Mouse (Mus musculus): Measurements from ENCODE around the gene Wdr20. TPM values are rescaled to one million over a fixed set of nuclear protein-coding genes. Genes with fewer than 3 reads are reported as not detected.
A peak's percentile ranks its signal among the peaks of the same experiment; 100 is the strongest.

Gene Wdr20
- total and polyA plus RNA-seq, 3 experiments, result 18.8 to 25.8 TPM; not detected in 1

DNA sequence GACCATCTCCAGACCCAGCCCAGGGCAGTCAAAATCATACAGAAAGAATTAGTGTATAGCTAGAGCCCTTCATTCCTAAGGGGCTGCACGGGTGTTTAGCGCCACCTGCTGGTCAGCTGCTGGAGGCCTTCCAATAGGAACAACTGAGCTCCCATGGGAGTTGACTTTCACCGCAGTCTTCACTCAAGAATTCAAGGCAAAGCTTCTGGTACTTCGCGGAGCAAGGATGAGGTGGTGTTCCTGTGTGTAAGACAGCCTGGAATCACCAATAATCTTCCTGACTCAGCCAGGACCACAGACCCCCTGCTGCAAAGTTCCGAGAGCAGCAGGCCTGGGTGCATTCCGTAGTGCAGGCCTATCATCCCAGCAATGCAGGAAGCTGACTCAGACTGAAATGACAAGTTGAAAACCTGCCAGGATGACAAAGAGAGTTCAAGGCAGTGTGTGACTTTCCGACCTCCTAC, 34.7 kb upstream of the Wdr20 start (continued):
- no peak for TF ChIP-seq E2F4 (IDR thresholded peaks at IDR 0.05; ENCODE audit: borderline replicate concordance, low read depth, low read length)
- TF ChIP-seq MAX (IDR thresholded peaks at IDR 0.05; ENCODE audit: low read length), result no peak
- peak in 1 of 2 experiments; percentile 32; a peak in 1 of 4 replicates for TF ChIP-seq POLR2A (IDR thresholded peaks at IDR 0.05; ENCODE audit: control insufficient read depth in 1 of 2, insufficient read depth in 1 of 2, low read depth in 1 of 2, low read length in 2 of 2, poor library complexity in 1 of 2)
- TF ChIP-seq SMC3 (IDR thresholded peaks at IDR 0.05; ENCODE audit: low read depth, low read length), result peak; percentile 77
- peak; percentile 22; the same call in 1 of the 2 replicates for TF ChIP-seq TAL1 (IDR thresholded peaks at IDR 0.05; ENCODE audit: low read length)
- TF ChIP-seq MXI1 (IDR thresholded peaks at IDR 0.05; ENCODE audit: low read depth, low read length), result no peak
- TF ChIP-seq ETS1 (IDR thresholded peaks at IDR 0.05; ENCODE audit: low read depth, low read length), result peak; percentile 68
- TF ChIP-seq GATA1 (IDR thresholded peaks at IDR 0.05; ENCODE audit: low read depth, low read length), result no peak
- TF ChIP-seq CHD2 (IDR thresholded peaks at IDR 0.05; ENCODE audit: low read length), result no peak
- TF ChIP-seq CTCF (IDR thresholded peaks at IDR 0.05 in 2 of 3, conservative IDR thresholded peaks at IDR 0.05 in 1 of 3; ENCODE audit: control insufficient read depth in 1 of 3, insufficient read depth in 1 of 3, low read depth in 2 of 3, low read length in 3 of 3, poor library complexity in 1 of 3, severe bottlenecking in 1 of 3), result peak; percentile 94 to 97 (median 96)
- TF ChIP-seq USF2 (IDR thresholded peaks at IDR 0.05; ENCODE audit: borderline replicate concordance in 1 of 2, insufficient read depth in 1 of 2, low read depth in 1 of 2, low read length in 2 of 2), result no peak
- TF ChIP-seq ZC3H11A (IDR thresholded peaks at IDR 0.05; ENCODE audit: low read depth, low read length), result peak; percentile 68
- no peak for TF ChIP-seq MAZ (IDR thresholded peaks at IDR 0.05; ENCODE audit: low read depth, low read length)

DNA sequence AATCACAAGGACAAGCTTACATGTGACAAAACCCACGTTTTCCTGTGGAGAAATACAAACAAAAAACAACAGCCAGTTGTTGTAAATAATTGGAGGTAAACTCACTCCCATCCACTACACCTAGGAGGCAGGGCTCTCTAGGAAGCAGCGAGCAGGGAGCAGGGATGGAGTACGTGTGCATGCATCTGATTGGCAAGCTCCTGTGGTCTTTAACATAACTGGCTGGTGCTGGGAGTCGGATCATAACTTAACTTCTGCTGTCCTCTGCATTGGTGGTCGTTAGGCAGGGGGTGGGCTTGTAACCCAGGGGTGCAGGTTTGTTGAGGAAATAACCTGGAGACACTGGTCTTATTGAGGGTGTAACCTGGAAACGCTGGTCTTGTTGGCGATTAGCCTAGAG, 34.1 kb upstream of the Wdr20 start:
- no peaks in the 10 kb centered on the region for H3K9me3 ChIP-seq (replicated peaks; ENCODE audit: insufficient read depth, low read length)
- H3K79me2 ChIP-seq (ENCODE audit: control insufficient read depth, insufficient read depth, low read length, poor library complexity), result no peaks in the 10 kb centered on the region; the same call in 1 of the 2 replicates
- DNase-seq (ENCODE audit: low read depth, low spot score), result peak; percentile 83
- no peak for TF ChIP-seq POLR2A (IDR thresholded peaks at IDR 0.05; ENCODE audit: control insufficient read depth in 1 of 2, insufficient read depth in 1 of 2, low read depth in 1 of 2, low read length in 2 of 2, poor library complexity in 1 of 2)
- 0 out of 2 replicates have a peak, but pooled peaks have one; percentile 25 for TF ChIP-seq CHD1 (IDR thresholded peaks at IDR 0.05; ENCODE audit: low read depth, low read length)
- peak; percentile 4; the same call in 1 of the 2 replicates for TF ChIP-seq MXI1 (IDR thresholded peaks at IDR 0.05; ENCODE audit: low read depth, low read length)
- peak; percentile 51 for TF ChIP-seq NELFE (IDR thresholded peaks at IDR 0.05; ENCODE audit: low read depth, low read length)
- TF ChIP-seq MEF2A (IDR thresholded peaks at IDR 0.05; ENCODE audit: extremely low read depth, insufficient replicate concordance, low read depth, low read length, poor library complexity, severe bottlenecking), result no peak
- no peak for TF ChIP-seq TAL1 (IDR thresholded peaks at IDR 0.05; ENCODE audit: low read length)
- peak; percentile 4 for TF ChIP-seq CHD2 (IDR thresholded peaks at IDR 0.05; ENCODE audit: low read length)
- TF ChIP-seq ETS1 (IDR thresholded peaks at IDR 0.05; ENCODE audit: low read depth, low read length), result no peak
- TF ChIP-seq KAT2A (conservative IDR thresholded peaks at IDR 0.05; ENCODE audit: low read depth, low read length), result no peak
- TF ChIP-seq JUND (IDR thresholded peaks at IDR 0.05; ENCODE audit: low read depth, low read length), result no peak
- no peak for TF ChIP-seq E2F4 (IDR thresholded peaks at IDR 0.05; ENCODE audit: borderline replicate concordance, low read depth, low read length)
- TF ChIP-seq ZMIZ1 (IDR thresholded peaks at IDR 0.05; ENCODE audit: low read depth, low read length), result 0 out of 2 replicates have a peak, but pooled peaks have one; percentile 28
- no peak; a peak in 1 of 6 replicates for TF ChIP-seq CTCF (IDR thresholded peaks at IDR 0.05 in 2 of 3, conservative IDR thresholded peaks at IDR 0.05 in 1 of 3; ENCODE audit: control insufficient read depth in 1 of 3, insufficient read depth in 1 of 3, low read depth in 2 of 3, low read length in 3 of 3, poor library complexity in 1 of 3, severe bottlenecking in 1 of 3)
- peak overlapping the region; percentile 77 for H3K27ac ChIP-seq (ENCODE audit: control insufficient read depth, low read depth, low read length)
- peak overlapping the region; percentile 43 to 50 for H3K4me3 ChIP-seq (ENCODE audit: control insufficient read depth in 1 of 2, insufficient read depth in 1 of 2, low read depth in 2 of 2, low read length in 2 of 2)
- H3K4me1 ChIP-seq (ENCODE audit: control insufficient read depth in 1 of 2, insufficient read depth in 2 of 2, low read length in 2 of 2), result peaks cover 21 to 38% of the 10 kb centered on the region in 2 experiments
- H3K9ac ChIP-seq (ENCODE audit: control insufficient read depth, low read depth, low read length, poor library complexity, severe bottlenecking), result peak overlapping the region; percentile 56
- no peaks in the 10 kb centered on the region for H3K27me3 ChIP-seq (ENCODE audit: control insufficient read depth in 1 of 2, insufficient read depth in 2 of 2, low read length in 2 of 2)
- H3K36me3 ChIP-seq (ENCODE audit: control insufficient read depth in 1 of 2, insufficient read depth in 2 of 2, low read length in 2 of 2), result peaks cover 0 to 35% of the 10 kb centered on the region in 2 experiments; a peak in 2 of 4 replicates

Data from MEL (cell line).